Mouse (Mus musculus) MEL (cell line): ENCODE results near the gene Slc35g3. TPM values are rescaled to one million over a fixed set of nuclear protein-coding genes. Genes with fewer than 3 reads are reported as not detected.
A peak's percentile ranks its signal among the peaks of the same experiment; 100 is the strongest.

Experiments used
- DNase-seq: peaks from one replicate; pipeline ENCODE4 v3.0.0; 2011; ENCODE audit warnings: low read depth, low spot score
- H3K27ac ChIP-seq: 2 replicates; pipeline ENCODE4 v1.5.1; 2012; ENCODE audit warnings: low read depth, mild to moderate bottlenecking, control low read depth, low read length, moderate library complexity; ENCODE audit not compliant: control insufficient read depth
- H3K27me3 ChIP-seq, 2 experiments: fragments of 150-350 bp in 1 of 2; sonication (generic) in 1 of 2; 2 replicates each; pipeline ENCODE4 v1.6.1; 2012; ENCODE audit warnings: low read length in 2 of 2, mild to moderate bottlenecking in 2 of 2, improper control_type of control experiment in 1 of 2, moderate library complexity in 1 of 2; ENCODE audit not compliant: insufficient read depth in 2 of 2, control insufficient read depth in 1 of 2
- H3K36me3 ChIP-seq, 2 experiments: 2 replicates each; pipeline ENCODE4 v1.6.1; 2012 to 2014; ENCODE audit warnings: low read length in 2 of 2, improper control_type of control experiment in 1 of 2, inconsistent platforms in 1 of 2, mild to moderate bottlenecking in 1 of 2; ENCODE audit not compliant: insufficient read depth in 2 of 2, control insufficient read depth in 1 of 2
- H3K4me1 ChIP-seq, 2 experiments: fragments of 150-350 bp in 1 of 2; sonication (generic) in 1 of 2; 2 replicates each; pipeline ENCODE4 v1.6.1; 2012; ENCODE audit warnings: low read length in 2 of 2, improper control_type of control experiment in 1 of 2, mild to moderate bottlenecking in 1 of 2; ENCODE audit not compliant: insufficient read depth in 2 of 2, control insufficient read depth in 1 of 2
- H3K4me3 ChIP-seq, 2 experiments: fragments of 150-350 bp in 1 of 2; sonication (generic) in 1 of 2; 2 replicates each; pipeline ENCODE4 v1.5.1; 2012; ENCODE audit warnings: low read depth in 2 of 2, low read length in 2 of 2, mild to moderate bottlenecking in 2 of 2, moderate library complexity in 2 of 2, control low read depth in 1 of 2, improper control_type of control experiment in 1 of 2; ENCODE audit not compliant: control insufficient read depth in 1 of 2, insufficient read depth in 1 of 2
- H3K79me2 ChIP-seq: 2 replicates; pipeline ENCODE4 v1.6.1; 2012; ENCODE audit warnings: mild to moderate bottlenecking, low read length, moderate library complexity; ENCODE audit not compliant: control insufficient read depth, poor library complexity, insufficient read depth
- H3K9ac ChIP-seq: 2 replicates; pipeline ENCODE4 v1.6.1; 2012; ENCODE audit warnings: low read depth, mild to moderate bottlenecking, control low read depth, low read length, moderate library complexity; ENCODE audit not compliant: control insufficient read depth, poor library complexity, severe bottlenecking
- H3K9me3 ChIP-seq: fragments of 150-350 bp; sonication (generic); replicated peaks from 2 replicates; pipeline ENCODE4 v1.6.1; 2012; ENCODE audit warnings: mild to moderate bottlenecking, low read length, improper control_type of control experiment, moderate library complexity; ENCODE audit not compliant: insufficient read depth
- BHLHE40 ChIP-seq: IDR thresholded peaks from 2 replicates; pipeline ENCODE4 v1.6.1; 2012; ENCODE audit warnings: low read depth, mild to moderate bottlenecking, inconsistent platforms, low read length, improper control_type of control experiment, borderline replicate concordance
- CHD1 ChIP-seq: IDR thresholded peaks from 2 replicates; pipeline ENCODE4 v1.6.1; 2012; ENCODE audit warnings: low read depth, mild to moderate bottlenecking, inconsistent platforms, low read length, improper control_type of control experiment
- CHD2 ChIP-seq: IDR thresholded peaks from 2 replicates; pipeline ENCODE4 v1.6.1; 2011; ENCODE audit warnings: low read length, improper control_type of control experiment
- E2F4 ChIP-seq: IDR thresholded peaks from 2 replicates; pipeline ENCODE4 v1.6.1; 2011; ENCODE audit warnings: low read depth, low read length, improper control_type of control experiment, borderline replicate concordance
- EP300 ChIP-seq, 2 experiments: IDR thresholded peaks; 2 replicates each; pipeline ENCODE4 v1.6.1; 2011; ENCODE audit warnings: improper control_type of control experiment in 2 of 2, low read length in 2 of 2, low read depth in 1 of 2, mild to moderate bottlenecking in 1 of 2
- ETS1 ChIP-seq: IDR thresholded peaks from 2 replicates; pipeline ENCODE4 v1.6.1; 2012; ENCODE audit warnings: low read depth, mild to moderate bottlenecking, inconsistent platforms, low read length, improper control_type of control experiment, moderate library complexity
- GABPA ChIP-seq: IDR thresholded peaks from 2 replicates; pipeline ENCODE4 v1.6.1; 2012; ENCODE audit warnings: low read depth, mild to moderate bottlenecking, inconsistent platforms, low read length, improper control_type of control experiment, moderate library complexity
- GATA1 ChIP-seq: IDR thresholded peaks from 2 replicates; pipeline ENCODE4 v1.6.1; 2011; ENCODE audit warnings: low read depth, low read length, improper control_type of control experiment
- HCFC1 ChIP-seq: IDR thresholded peaks from 2 replicates; pipeline ENCODE4 v1.6.1; 2012; ENCODE audit warnings: low read depth, mild to moderate bottlenecking, inconsistent platforms, low read length, improper control_type of control experiment, moderate library complexity
- KAT2A ChIP-seq: conservative IDR thresholded peaks from 2 replicates; pipeline ENCODE4 v1.6.1; 2012; ENCODE audit warnings: low read depth, low read length, improper control_type of control experiment, inconsistent platforms
- MAFK ChIP-seq: IDR thresholded peaks from 2 replicates; pipeline ENCODE4 v1.6.1; 2011; ENCODE audit warnings: low read depth, mild to moderate bottlenecking, low read length, improper control_type of control experiment, borderline replicate concordance
- MAX ChIP-seq: IDR thresholded peaks from 2 replicates; pipeline ENCODE4 v1.6.1; 2011; ENCODE audit warnings: low read length, improper control_type of control experiment
- MEF2A ChIP-seq: IDR thresholded peaks from 2 replicates; pipeline ENCODE4 v1.6.1; 2014; ENCODE audit warnings: low read depth, mild to moderate bottlenecking, inconsistent platforms, low read length, improper control_type of control experiment; ENCODE audit not compliant: poor library complexity, insufficient replicate concordance, severe bottlenecking; ENCODE audit errors: extremely low read depth
- MXI1 ChIP-seq: IDR thresholded peaks from 2 replicates; pipeline ENCODE4 v1.6.1; 2011; ENCODE audit warnings: mild to moderate bottlenecking, low read depth, low read length, improper control_type of control experiment
- MYC ChIP-seq: IDR thresholded peaks from 2 replicates; pipeline ENCODE4 v1.6.1; 2011; ENCODE audit warnings: low read depth, mild to moderate bottlenecking, low read length, improper control_type of control experiment, moderate library complexity
- NELFE ChIP-seq: IDR thresholded peaks from 2 replicates; pipeline ENCODE4 v1.6.1; 2011; ENCODE audit warnings: low read depth, low read length, improper control_type of control experiment
- NRF1 ChIP-seq: IDR thresholded peaks from 2 replicates; pipeline ENCODE4 v1.6.1; 2014; ENCODE audit warnings: low read depth, mild to moderate bottlenecking, inconsistent platforms, low read length, improper control_type of control experiment, moderate library complexity; ENCODE audit not compliant: poor library complexity, insufficient read depth, severe bottlenecking
- POLR2A ChIP-seq, 2 experiments: IDR thresholded peaks; 2 replicates each; pipeline ENCODE4 v1.6.1; 2011 to 2012; ENCODE audit warnings: low read length in 2 of 2, mild to moderate bottlenecking in 2 of 2, control low read depth in 1 of 2, improper control_type of control experiment in 1 of 2, low read depth in 1 of 2, moderate library complexity in 1 of 2; ENCODE audit not compliant: control insufficient read depth in 1 of 2, insufficient read depth in 1 of 2, poor library complexity in 1 of 2
- POLR2AphosphoS2 ChIP-seq: IDR thresholded peaks from 2 replicates; pipeline ENCODE4 v1.6.1; 2011; ENCODE audit warnings: low read length, improper control_type of control experiment
- RAD21 ChIP-seq: IDR thresholded peaks from 2 replicates; pipeline ENCODE4 v1.6.1; 2011; ENCODE audit warnings: mild to moderate bottlenecking, low read depth, low read length, improper control_type of control experiment
- RCOR1 ChIP-seq: IDR thresholded peaks from 2 replicates; pipeline ENCODE4 v1.6.1; 2012; ENCODE audit warnings: low read depth, mild to moderate bottlenecking, inconsistent platforms, low read length, improper control_type of control experiment
- SMC3 ChIP-seq: IDR thresholded peaks from 2 replicates; pipeline ENCODE4 v1.6.1; 2011; ENCODE audit warnings: low read depth, low read length, improper control_type of control experiment
- TBP ChIP-seq: IDR thresholded peaks from 2 replicates; pipeline ENCODE4 v1.8.0; 2011; ENCODE audit warnings: low read depth, low read length, improper control_type of control experiment
- TCF12 ChIP-seq: IDR thresholded peaks from 2 replicates; pipeline ENCODE4 v1.6.1; 2014; ENCODE audit warnings: low read depth, mild to moderate bottlenecking, inconsistent platforms, low read length, improper control_type of control experiment, moderate library complexity
- USF1 ChIP-seq: IDR thresholded peaks from 2 replicates; pipeline ENCODE4 v1.6.1; 2014; ENCODE audit warnings: low read depth, mild to moderate bottlenecking, inconsistent platforms, low read length, improper control_type of control experiment, moderate library complexity
- ZKSCAN1 ChIP-seq: IDR thresholded peaks from 2 replicates; pipeline ENCODE4 v1.6.1; 2012; ENCODE audit warnings: low read depth, mild to moderate bottlenecking, inconsistent platforms, low read length, improper control_type of control experiment, moderate library complexity
- ZNF384 ChIP-seq: IDR thresholded peaks from 2 replicates; pipeline ENCODE4 v1.6.1; 2012; ENCODE audit warnings: low read depth, mild to moderate bottlenecking, inconsistent platforms, low read length, improper control_type of control experiment
- polyA plus RNA-seq, 2 experiments: library from polyadenylated mRNA; stranded (reverse) in 1 of 2; unstranded in 1 of 2; fragments of >175 nt in 1 of 2; fragments of >200 nt in 1 of 2; gene quantifications; 2 replicates each; pipeline versions ENCODE4 v1.2.1 to v1.2.4; 2012; ENCODE audit warnings: low replicate concordance in 2 of 2, low read depth in 1 of 2; ENCODE audit not compliant: insufficient read length in 2 of 2, insufficient read depth in 1 of 2, missing spikeins in 1 of 2
- total RNA-seq: library from RNA; depleted of rRNA; stranded (reverse); fragments of 300-350 nt; gene quantifications from 2 replicates; pipeline ENCODE4 v1.2.3, GENCODE M21; 2012

Gene Slc35g3
- total and polyA plus RNA-seq, 3 experiments: 0.08 to 0.22 TPM; not detected in 1

- TF ChIP-seq RAD21 (no peak), MEF2A (no peak), RCOR1 (no peak), POLR2AphosphoS2 (no peak; the same call in 1 of the 2 replicates), MXI1 (peak; percentile 31), MYC (0 out of 2 replicates have a peak, but pooled peaks have one; percentile 14), E2F4 (no peak), NRF1 (no peak), MAX (peak; percentile 35; the same call in 1 of the 2 replicates), CHD1 (peak; percentile 99), CHD2 (peak; percentile 90), USF1 (peak; percentile 91), GATA1 (no peak), KAT2A (no peak), SMC3 (no peak), POLR2A (IDR thresholded peaks at IDR 0.05; ENCODE audit: control insufficient read depth in 1 of 2, insufficient read depth in 1 of 2, low read depth in 1 of 2, low read length in 2 of 2, poor library complexity in 1 of 2) (peak; percentile 35 to 71), NELFE (peak; percentile 55), ZKSCAN1 (no peak), ETS1 (peak; percentile 34; the same call in 1 of the 2 replicates)
Measured at GRCm38 (mm10) chr11:69800392-69801197, 38.8 kb upstream of the Slc35g3 start (continued).

- peak overlapping the region; percentile 58 to 89 for H3K4me3 ChIP-seq
- peaks cover 8% of the 10 kb centered on the region; the same call in 1 of the 2 replicates for H3K79me2 ChIP-seq
- DNase-seq: peak; percentile 89
- H3K36me3 ChIP-seq: peaks cover 0 to 8% of the 10 kb centered on the region in 2 experiments; a peak in 2 of 4 replicates
- 0 out of 2 replicates have a peak, but pooled peaks have one; percentile 25 for TF ChIP-seq BHLHE40
- TF ChIP-seq MAFK: peak; percentile 96
- peak in 1 of 2 experiments; percentile 28; a peak in 1 of 4 replicates for TF ChIP-seq EP300 (IDR thresholded peaks at IDR 0.05; ENCODE audit: low read depth in 1 of 2, low read length in 2 of 2)
- no peak for TF ChIP-seq GABPA
- peak; percentile 66; the same call in 1 of the 2 replicates for TF ChIP-seq TBP
- peak; percentile 46; the same call in 1 of the 2 replicates for TF ChIP-seq HCFC1
- no peak for TF ChIP-seq KAT2A
- TF ChIP-seq ZNF384: no peak
- peak; percentile 46; the same call in 1 of the 2 replicates for TF ChIP-seq RCOR1
- peak; percentile 51 for TF ChIP-seq TCF12
- peak; percentile 46; the same call in 1 of the 2 replicates for TF ChIP-seq MXI1
- TF ChIP-seq ETS1: peak; percentile 65; the same call in 1 of the 2 replicates
- TF ChIP-seq MYC: 0 out of 2 replicates have a peak, but pooled peaks have one; percentile 11
- H3K27me3 ChIP-seq: no peaks in the 10 kb centered on the region
- H3K9ac ChIP-seq: peak overlapping the region; percentile 77
- H3K27ac ChIP-seq: peak overlapping the region; percentile 74
- peaks cover 5 to 21% of the 10 kb centered on the region in 2 experiments; a peak in 3 of 4 replicates for H3K4me1 ChIP-seq
- H3K9me3 ChIP-seq: no peaks in the 10 kb centered on the region
Measured at GRCm38 (mm10) chr11:69800138-69800391, 38.3 kb upstream of the Slc35g3 start.
